Mouse (Mus musculus) erythroblast, adult 5-6 weeks (primary cell): ENCODE measurements around the gene Dock6. TPM values are rescaled to one million over a fixed set of nuclear protein-coding genes. Genes with fewer than 3 reads are reported as not detected.

Experiments
- ATAC-seq: replicated peaks from 2 replicates; pipeline ENCODE4 v1.8.0; 2016; ENCODE audit warnings: moderate number of reproducible peaks, mild to moderate bottlenecking, moderate TSS enrichment, inconsistent platforms; ENCODE audit not compliant: poor library complexity, low FRiP score, severe bottlenecking
- total RNA-seq, 2 experiments: library from RNA; stranded (forward) in 1 of 2; stranded (reverse) in 1 of 2; fragments of 150-400 nt in 1 of 2; fragments of 200-764, 138-1000 nt in 1 of 2; gene quantifications; 2 replicates each; pipeline versions ENCODE4 v1.2.3 to v1.2.4; 2015 to 2017; ENCODE audit warnings: low replicate concordance in 2 of 2

The Dock6 gene
- total RNA-seq, 2 experiments from 2014 or later: not detected

DNA sequence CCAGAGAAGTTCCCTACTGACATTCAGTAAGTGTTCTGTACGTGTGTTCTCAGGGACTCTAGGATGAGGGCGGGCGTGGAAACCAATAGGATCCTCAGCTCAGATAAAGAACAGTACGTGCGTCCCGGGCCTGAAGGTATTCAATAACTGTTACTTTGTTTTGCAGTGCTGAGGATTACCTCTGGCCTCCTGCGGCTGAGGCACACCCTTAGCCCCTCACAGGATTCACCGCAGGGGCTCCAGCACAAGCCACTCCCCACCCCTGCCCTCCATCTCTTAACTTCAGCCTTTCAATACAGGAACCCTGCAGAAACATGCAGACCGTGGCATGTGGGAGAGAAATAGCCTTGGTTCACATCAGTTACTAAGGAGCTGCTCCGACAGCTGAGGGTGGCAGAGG lies 4.5 kb downstream of the Dock6 start:
- no peak for ATAC-seq

DNA sequence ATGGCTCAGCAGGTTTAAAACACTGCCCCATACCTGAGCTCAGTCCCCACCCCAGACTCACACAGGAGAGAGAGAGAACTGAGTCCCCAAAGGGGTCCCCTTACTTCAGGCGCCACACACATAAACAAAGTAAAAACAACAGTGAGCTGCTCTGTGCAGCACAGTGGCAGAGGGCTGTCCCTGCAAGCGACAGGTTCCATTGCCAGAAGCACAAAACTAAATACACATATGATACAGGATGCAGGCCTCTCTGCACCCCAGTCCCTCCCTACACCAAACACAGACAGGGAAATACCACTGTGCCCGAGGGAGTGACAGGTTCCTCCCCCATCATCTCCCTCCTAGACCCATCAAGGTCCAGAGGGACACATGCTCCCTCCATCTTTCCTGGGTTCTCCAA lies 5.0 kb downstream of the Dock6 start:
- no peak for ATAC-seq

DNA sequence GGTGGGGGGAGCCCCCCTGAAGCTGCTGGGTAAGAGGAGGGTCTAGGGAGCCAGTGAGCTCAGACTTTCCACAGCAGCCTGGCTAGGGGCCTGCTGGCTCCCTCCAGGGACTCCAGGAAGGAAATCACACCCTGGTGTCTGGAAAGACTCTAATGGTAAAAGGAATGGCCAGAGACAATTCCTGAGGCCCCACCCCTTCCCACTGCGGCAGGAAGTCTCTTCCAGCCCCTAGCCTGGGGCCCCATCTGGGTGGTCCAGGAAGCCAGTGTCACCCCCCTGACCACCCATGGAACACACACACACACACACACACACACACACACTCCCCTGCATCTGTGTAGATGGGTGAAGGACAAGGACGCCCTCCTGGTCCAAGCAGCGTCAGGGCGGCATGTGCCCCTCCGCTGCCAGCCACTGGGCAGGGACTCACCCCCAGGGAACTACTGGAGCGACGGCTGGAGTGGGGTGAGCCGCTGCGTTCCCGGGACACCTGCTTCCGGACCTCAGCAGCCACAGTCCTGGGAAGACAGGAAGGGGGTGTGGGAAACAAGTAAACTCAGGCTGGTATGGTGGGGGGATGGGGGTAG lies 5.6 kb downstream of the Dock6 start:
- ATAC-seq: no peak

DNA sequence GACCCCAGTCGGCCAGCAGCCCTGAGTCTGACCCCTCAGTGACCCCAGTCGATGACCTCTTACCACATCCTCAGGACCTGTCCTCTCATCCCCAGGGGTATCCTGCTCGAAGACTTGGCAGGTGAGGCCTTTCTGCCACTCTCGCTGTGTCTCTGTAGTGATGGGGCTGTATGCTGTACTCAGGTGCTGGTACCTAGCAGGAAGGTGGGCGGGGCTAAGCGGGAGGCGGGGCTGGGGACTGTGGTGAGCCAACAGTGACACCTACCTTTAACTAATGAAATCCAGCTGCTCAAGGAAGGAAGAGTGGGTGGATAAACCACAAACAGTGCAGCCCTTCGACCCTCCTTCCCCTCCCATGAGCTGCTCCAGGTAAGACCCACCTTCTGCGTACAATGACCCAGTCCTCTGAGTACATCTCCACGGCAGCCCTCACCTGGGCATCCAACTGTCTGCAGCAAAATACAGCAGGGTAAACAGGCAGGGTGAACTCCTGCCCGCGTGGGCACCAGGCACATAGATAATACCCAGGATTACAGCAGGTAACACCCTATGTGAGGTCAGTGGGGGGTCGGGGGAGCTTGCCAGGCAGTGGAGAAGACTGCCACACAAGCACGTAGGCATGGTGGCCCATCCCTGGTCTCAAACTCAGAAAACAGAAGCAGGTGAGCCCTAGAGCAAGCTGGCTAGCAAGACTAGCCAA lies 6.9 kb downstream of the Dock6 start:
- no peak for ATAC-seq

DNA sequence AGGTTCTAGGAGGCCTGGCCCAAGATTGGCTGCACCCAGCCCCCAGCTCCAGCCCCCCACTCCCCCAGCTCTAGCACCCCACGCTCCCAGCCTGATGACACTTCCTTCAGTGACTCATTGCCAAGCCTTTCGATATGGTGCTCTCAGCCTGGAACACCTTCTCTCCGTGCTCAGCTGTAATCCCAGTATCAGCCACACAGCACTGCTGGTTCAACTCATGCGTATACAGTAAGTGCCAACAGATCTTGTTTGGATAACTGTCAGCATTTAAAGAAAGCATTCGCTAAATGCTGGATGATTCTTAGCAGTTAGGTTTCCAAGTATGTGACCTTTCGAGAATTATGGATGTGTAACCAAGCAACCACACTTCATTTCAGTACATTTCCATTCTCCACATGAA lies 9.3 kb downstream of the Dock6 start:
- ATAC-seq: no peak

DNA sequence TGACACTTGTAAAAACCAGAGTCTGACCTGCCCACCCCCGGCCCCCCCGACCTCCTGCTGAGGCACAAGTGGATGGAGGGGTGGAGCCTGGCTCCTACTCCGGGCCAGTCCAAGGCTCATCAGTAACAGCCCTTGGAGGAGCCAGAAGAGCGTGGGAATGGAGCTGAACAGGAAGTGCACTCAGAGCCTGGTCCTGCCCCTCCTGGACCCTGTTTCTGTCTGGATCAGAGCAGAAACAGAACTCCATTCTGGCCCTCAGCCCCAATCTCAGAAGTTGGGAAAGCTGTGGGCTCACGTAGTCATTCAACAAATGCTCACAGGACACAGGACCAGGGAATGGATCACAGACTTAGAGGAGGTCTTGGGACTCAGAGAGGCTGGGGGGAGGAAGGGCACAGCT lies 10.0 kb downstream of the Dock6 start:
- ATAC-seq: no peak

DNA sequence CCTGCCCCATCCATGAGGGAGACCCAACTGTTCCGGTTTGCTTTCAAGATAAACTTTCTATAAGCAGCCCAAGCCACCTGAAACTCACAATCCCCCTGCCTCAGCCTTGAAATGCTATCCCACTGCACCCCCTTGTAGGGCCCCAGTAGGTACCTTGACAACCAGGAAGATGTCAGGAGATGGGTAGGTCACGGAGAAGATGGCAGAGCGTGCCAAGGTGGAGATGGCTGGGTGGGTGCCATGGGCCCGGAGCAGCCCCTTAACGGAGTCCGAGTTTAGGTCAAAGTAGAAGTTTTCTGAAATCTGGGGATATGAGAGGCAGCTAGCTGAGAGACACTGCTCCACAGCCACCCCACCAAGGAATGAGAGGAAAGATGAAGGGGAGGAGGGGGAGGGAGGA lies 11.1 kb downstream of the Dock6 start:
- no peak for ATAC-seq

DNA sequence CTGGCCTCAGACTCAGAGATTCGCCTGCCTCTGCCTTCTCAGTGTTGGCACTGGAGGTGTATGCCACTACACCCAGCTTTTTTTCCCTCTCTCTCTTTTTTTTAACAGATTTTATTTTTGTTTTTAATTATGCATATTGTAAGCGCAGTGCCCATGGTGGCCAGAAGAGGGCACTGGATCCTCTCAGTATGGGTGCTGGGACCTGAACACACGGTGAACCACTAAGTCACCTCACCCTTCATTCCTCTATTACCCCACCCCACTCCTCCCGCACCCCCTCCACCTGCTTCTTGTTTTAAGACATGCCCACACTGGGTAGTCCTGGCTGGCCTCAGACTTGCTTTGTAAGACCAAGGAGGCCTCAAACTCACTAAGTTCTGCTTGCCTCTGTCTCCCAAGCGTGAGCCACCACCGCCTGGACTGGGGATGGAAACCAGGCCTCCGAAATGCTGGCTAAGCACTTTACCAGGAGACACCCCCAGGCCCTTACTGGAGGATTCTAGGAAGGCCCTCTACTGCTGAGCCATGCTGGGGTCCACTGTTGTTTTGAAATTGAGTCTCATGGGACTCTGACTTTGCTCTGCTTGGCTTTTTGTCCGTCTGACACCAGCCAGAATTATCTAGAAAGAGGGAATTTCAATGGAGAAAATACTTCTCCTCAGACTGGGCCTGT lies 12.2 kb downstream of the Dock6 start:
- no peak for ATAC-seq

DNA sequence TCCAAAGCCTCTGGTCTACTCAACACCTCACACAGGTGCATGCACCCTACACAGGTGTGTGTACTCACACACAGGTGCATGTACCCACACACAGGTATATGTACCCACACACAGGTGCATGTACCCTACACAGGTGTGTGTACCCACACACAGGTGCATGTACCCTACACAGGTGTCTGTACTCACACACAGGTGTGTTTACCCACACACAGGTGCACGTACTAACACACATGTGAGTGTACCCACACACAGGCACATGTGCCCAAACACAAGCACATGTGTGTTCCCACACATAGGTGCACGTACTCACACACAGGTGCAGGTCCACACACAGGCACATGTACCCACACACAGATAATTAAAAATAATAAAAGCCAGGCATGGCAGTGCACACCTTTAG lies 14.7 kb downstream of the Dock6 start:
- ATAC-seq: no peak

DNA sequence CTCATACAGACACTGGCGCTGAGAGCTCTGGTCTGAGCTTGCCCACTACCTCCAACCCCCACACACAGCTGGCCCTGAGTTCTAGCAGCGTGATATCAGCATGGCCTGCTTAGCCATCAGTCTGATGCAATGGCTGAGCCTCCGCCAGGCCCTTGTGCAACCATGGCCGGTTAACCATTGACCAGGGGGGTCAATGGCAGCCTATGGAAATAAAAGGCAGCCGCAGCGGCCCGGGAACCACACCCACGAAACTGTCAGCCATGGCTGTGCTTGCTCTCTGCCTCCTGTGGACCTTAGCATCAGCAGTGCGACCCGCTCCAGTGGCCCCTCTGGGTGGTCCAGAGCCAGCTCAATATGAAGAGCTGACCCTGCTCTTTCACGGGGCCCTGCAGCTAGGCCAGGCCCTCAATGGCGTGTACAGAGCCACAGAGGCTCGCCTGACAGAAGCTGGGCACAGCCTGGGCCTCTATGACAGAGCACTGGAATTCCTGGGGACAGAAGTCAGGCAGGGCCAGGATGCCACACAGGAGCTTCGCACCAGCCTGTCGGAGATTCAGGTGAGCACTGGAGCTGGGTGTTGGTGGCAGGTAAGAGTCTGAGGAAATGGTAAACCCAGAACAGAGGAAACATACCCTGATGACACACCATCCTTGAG lies 17.1 kb downstream of the Dock6 start, which contains the start of gene Angptl8:
TSS of gene Angptl8 (plus strand) at position 253 of the 655 bp plus-strand sequence.
- ATAC-seq: no peak

DNA sequence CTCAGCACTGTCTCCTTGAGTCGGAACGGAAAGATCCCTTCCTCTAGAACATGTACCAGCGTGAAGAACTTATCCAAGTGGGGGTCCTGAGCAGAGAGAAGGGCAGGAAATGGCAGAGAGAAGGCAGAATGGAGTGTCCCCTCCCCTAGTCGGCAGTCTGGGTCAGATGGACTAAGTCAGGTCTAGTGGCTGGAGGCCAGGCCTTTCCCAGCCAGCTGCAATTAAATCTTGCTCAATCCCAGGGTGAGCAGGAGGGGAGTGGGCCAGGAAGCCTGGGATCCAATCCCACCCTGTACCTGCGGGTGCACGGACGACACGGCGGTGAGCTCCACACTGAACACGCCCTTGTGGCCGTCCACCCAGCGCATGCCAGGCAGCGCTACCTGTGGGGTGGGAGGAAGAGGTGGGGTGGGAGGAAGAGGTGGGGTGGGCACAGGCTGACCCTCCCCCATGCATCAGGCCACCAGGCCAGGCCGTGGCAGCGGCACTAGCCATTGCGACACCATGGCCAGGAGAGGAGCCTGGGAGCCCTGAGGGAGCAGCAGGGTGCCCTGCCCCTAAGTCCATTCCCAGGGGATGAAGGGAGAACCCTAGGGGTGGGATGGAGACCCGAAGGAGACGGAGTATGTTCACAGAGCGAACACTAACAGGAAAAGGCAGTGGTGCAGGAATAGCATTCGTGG lies 20.7 kb downstream of the Dock6 start:
- no peak for ATAC-seq

DNA sequence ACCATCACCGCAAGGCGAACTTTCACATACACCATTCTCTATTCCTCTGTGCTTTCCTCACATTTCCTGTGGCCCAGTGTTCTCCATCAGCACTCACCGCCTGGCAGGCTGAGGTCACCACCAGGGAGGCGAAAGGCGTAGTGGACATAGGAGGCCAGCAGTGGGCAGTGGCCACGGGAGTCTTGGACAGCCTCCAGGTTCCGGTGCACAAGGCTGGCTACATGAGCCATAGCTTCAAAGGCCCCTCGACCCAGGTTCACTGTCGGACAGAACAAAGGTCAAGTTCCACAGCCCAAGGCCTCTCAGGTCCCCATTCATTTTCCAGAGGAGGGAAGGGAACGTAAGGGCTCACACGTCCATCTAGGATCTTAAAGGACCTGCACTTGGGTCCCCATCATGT lies 21.5 kb downstream of the Dock6 start:
- no peak for ATAC-seq

DNA sequence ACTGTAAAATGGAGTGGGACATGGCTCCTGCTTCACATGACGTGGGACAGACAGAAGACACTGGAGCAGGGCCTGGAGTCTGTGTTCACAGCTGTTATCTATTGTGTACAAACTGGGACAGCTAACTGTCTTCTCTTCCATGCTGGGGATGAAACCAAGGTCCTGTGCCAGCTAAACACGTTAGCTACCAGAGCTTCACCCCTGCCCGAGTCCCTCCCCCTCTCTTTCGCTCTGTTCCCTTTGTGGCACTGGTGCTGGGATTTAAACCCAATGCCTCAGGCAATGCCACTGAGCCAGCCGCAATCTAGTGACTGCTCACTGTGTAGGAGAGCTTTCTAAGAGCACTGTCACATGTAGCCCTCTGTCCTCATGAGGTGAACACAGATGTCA lies 22.0 kb downstream of the Dock6 start:
- ATAC-seq: no peak

DNA sequence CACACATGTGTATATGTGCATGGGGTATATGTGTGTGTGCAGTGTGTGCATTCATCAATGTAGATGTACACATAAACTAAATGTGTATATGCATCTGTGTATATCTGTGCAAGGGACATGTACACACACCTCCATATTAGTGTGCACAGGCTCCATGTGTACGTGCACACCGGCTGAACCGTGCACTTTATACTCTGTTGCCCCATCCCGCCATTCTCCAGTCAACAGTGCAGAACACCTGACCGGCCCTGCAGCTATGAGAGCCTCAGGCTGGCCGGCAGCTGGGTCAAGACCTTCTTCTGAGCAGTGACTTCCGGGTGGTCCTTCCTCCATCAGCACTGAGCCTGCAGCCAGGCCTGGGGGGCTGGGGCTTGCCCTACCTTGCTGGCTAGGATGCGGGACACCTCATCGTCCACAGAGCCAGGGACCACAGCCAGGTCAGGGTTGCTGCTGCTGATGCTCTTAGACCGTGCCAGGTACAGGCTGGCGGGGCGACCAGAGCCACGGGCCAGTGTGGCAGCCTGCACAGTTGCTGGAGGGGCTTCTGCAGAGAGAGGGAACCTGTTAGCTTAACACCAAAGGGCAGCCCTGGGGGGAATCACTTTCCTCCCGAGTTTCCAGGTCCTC lies 22.5 kb downstream of the Dock6 start:
- ATAC-seq: no peak

DNA sequence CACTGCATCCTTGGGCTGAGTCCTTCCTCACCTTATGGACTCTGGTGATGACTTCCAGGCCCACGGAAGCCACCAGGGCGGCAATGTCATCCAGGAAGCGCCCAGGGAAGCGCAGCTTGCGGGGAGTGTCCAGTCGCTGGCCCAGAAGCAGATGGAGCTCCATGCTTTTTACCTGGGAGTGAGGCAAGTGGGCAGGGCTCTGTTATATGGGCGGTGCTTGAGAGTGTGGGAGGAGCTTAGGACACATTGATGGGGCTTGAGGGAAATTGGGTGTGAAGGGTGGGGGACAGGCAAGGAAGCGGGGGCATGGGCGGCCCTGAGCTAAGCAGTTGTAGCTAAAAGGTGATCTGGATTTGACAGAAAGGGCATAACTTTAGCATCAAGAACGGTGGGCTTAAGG lies 28.1 kb downstream of the Dock6 start:
- ATAC-seq: no peak

DNA sequence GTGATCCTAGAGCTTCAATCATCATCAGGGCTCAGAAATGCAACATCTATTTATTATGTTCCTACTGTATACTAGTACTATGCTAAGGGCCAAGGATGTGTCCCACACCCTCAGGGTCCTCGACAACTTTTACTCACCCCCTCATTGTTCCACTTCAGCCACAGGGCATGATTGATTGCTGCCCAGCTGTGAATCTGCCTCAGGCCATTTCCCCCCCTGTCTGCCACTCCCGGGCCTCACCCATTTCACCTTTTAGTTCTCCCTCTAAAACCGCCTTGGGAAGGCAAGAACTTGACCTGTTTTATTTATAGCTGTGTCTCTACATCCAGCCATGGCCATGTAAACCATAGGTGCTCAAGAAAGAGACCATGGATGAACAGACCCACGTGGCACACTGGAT lies 28.5 kb downstream of the Dock6 start:
- no peak for ATAC-seq

DNA sequence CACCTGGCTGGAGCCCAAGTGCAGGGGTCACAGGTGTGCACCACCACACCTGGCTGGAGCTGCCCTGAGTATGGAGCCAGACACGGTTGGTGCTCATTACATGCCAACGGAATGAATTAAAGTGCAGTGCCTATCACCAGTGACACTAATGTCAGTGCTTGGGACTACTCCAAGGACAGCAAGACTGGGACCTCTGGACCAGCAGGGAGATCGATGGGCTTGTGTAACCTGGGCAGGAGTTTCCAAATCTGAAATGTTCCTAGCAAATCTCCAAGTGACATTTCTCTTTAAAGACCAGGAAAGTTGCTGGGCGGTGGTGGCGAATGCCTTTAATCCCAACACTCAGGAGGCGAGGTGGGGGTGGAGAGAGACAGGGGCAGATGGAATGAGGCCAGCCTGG lies 29.7 kb downstream of the Dock6 start:
- ATAC-seq: no peak

DNA sequence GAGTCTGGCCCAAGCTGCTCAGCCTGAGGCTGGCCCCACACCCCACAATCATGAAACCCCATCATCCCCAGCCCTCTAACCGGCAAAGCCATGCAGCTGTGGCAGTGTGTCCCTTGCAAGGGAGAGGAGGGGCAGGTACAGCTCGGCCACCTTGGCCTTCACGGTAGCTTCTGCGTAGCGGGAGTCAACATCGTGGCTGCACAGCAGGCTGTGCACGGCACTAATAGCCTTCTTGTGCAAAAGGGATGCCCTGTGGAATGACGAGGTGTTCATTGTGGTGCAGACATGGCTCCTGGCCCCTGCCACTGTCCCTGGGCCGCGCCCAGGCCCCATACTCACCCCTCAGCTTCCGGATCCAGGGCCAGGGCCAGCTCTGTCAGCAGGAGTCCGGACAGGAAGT lies 32.3 kb downstream of the Dock6 start:
- ATAC-seq: no peak

DNA sequence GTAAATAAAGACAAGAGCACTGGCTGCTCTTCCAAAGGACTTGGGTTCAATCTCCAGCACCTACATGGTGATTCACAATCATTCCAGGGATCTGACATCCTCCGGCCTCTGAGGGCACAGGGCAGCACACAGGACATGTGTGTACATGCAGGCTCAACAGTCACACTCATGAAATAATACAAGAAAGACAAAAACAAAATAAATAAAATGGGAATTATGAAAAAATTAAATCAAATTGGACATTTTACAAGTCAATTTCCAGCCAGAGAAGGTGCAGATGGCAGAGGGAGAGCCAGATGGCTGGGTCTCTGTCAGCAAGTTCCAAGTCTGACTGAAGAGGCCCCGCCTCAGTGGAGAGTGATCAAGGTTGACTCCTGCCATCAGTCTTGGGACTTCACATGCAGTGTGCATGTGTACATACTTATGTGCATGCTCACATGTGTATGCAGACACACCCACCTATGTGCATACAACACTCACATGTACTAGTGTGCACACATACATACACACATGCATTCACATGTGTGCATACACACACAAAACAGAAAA lies 33.2 kb downstream of the Dock6 start:
- no peak for ATAC-seq

DNA sequence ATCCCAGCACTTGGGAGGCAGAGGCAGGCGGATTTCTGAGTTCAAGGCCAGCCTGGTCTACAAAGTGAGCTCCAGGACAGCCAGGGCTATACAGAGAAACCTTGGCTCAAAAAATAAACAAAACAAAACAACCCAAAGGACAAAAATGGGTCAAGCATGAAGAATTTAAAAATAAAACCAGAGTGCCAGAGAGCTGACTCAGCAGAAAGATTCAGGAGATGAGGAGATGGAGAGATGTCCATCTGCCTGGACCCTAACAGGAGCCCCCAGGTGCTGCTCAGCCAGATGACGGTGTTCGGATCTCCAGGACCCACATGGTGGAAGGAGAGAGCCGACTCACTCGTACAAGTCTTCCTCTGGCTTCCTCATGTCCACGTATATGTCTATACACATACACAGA lies 33.9 kb downstream of the Dock6 start:
- ATAC-seq: no peak
